Mouse (Mus musculus): ENCODE data around the gene Cdc20b.
"Not testable (repeated sequence)": the region's sequence is repeated elsewhere in the genome, so short reads cannot be mapped to it uniquely, and the experiment has no call there.

DNA sequence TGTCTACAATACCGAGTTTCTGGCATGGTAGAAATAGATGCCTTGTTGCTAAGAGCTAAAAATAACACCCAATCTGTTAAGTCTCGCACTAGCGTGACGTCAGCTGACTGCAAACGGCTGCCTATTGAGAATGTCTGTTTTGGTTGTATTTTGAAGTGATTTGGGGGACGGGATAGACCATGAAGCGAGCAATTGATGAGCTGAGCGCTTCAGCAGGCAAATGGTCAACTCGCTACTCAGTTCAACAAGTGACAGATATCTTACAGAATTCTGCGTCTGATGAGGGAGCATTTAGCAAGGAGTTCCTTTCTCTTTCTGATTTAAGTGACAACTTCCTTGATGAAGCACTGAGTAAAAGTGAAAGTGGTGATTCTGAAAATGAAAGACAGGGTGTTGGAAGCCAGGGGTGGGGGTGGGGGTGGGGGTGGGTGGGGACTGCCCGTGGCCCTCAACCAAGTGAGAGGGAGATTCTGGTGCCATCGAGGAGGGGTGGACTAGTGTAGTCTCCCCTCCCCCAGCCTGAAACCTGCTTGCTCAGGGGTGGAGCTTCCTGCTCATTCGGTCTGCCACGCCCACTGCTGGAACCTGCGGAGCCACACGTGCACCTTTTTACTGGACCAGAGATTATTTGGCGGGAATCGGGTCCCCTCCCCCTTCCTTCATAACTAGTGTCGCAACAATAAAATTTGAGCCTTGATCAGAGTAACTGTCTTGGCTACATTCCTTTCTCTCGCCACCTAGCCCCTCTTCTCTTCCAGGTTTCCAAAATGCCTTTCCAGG lies 21.5 kb upstream of the Cdc20b start:
- TF ChIP-seq POLR2A (IDR thresholded peaks at IDR 0.05; ENCODE audit: low read depth, low read length); CTCF (IDR thresholded peaks at IDR 0.05; ENCODE audit: borderline replicate concordance, insufficient read depth, low read length): not testable (repeated sequence)
